Mouse (Mus musculus): ENCODE measurements around the gene Rnaset2a.
"Not testable (repeated sequence)": the region's sequence is repeated elsewhere in the genome, so short reads cannot be mapped to it uniquely, and the experiment has no call there.

- not testable (repeated sequence) for TF ChIP-seq CTCF, EP300 (IDR thresholded peaks at IDR 0.05; ENCODE audit: low read depth)
Observed at GRCm38 (mm10) chr17:8112199-8112598, 35.7 kb downstream of the Rnaset2a start.

All from liver, embryonic 14.5 days (tissue).